Mouse (Mus musculus) spleen, postnatal 14 days (tissue): Measurements from ENCODE around the gene Vmn2r20.
"Not testable (repeated sequence)": the region's sequence is repeated elsewhere in the genome, so short reads cannot be mapped to it uniquely, and the experiment has no call there.

Experiments
- DNase-seq, 2 experiments: peaks; one replicate each; pipeline ENCODE4 v3.0.0; 2021 to 2022; ENCODE audit warnings: low spot score in 2 of 2

Gene Vmn2r20

DNA sequence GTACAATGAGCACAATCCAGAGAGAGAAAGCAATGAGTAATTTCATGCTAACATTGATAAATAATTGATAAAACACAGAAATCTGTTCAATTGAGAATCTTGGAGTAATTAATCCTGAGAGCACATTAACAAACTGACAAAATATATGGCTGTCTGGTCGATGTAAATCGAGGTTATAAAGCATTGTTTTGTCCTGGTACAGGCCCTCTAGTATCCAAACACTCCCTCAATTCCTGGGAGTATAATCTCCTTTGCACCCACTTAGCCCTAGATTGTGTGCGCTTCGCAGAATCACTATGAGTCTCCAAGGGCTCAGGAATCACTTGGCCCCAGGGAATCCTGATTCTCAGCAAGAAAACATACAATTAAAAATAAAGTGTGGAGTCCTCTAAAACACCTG, at the start of gene Vmn2r20:
Vmn2r20 (minus strand) TSS at position 101 of the 400 bp plus-strand sequence.
- DNase-seq, result not testable (repeated sequence)

DNA sequence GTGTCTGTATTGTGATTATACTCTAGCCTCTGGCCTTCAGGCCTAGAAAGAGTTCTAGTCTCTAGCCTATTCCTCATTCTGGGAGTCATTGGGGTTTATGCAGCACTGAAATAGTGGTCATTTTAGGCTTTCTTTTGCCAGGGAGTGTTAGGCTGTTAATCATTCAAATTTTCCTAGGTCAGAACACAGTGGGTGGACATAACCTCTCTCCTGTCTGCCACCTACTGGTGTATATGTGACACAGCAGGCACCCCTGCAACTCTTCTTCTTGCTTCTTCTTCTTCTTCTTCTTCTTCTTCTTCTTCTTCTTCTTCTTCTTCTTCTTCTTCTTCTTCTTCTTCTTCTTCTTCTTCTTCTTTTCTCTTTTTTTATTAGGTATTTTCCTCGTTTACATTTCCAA, 6.5 kb upstream of the Vmn2r20 start:
- not testable (repeated sequence) for DNase-seq

- DNase-seq, result not testable (repeated sequence)
Measured at GRCm38 (mm10) chr6:123406918-123407665, 10.8 kb downstream of the Vmn2r20 start.

GRCm38 (mm10) chr6:123388824-123389223, 29.1 kb downstream of the Vmn2r20 start:
- DNase-seq, result not testable (repeated sequence)

- DNase-seq, result no peak
Measured at GRCm38 (mm10) chr6:123346141-123346540, 71.8 kb downstream of the Vmn2r20 start.

GRCm38 (mm10) chr6:123340093-123340492, 77.8 kb downstream of the Vmn2r20 start:
- DNase-seq, result no peak

GRCm38 (mm10) chr6:123332503-123332902, 85.4 kb downstream of the Vmn2r20 start:
- no peak for DNase-seq
